Mouse (Mus musculus) megakaryocyte, embryonic 14.5 days (primary cell): ENCODE measurements around the gene Ilkap.

Experiments
- FLI1 ChIP-seq: IDR thresholded peaks from 2 replicates; pipeline ENCODE4 v1.6.1; 2012; ENCODE audit warnings: low read length, inconsistent platforms, mixed read lengths
- GATA1 ChIP-seq: IDR thresholded peaks from 3 replicates; pipeline ENCODE4 v1.6.1; 2012; ENCODE audit warnings: mixed read lengths, low read length, inconsistent platforms, borderline replicate concordance

DNA sequence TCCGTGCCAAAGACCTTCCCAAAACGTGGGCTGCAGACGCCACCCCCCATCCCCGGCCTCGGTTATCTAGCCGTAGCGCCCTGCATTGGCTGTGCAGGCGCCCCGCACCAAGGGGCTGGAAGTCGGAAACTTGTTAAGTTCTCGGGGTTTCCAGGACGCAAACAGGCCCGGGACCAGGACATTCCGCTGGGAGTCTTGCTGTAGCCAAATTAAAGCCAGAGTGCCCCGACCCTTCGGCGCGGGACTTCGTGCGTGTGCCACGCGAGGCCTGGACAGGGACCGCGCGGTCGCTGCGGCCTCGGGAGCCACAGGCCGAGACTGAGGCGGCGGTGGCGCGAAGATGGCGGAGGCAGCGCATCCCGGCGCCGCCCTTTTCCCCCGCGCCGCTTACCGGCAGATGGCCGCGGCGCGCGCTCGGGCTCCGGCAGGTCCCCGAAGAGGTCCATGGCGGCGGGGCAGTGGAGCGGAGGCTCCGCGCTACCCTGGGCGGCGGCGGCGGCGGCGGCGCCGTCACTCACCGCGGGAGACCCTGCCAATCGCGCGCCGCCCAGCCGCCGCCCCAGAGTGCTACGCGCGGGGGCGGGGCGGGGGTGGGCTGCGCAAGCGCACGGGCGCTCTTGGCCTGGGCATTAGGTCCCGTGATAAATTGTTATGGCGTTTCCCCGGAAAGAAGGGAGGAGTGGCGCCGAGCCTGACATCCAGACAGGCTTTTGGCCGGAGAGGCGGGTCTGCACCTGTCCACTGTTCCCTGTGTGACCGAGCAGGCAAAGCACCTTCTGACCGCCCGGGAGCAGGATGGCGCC is at the start of gene Ilkap:
- no peak for TF ChIP-seq GATA1
- no peak for TF ChIP-seq FLI1
